In genomic region chr6:14018928-14019327, GRCm38 (mm10) we compare ENCODE assay signal across 19 mouse cellular contexts.
DNase-seq lines count a peak whose midpoint lies in the region; ATAC-seq lines count a peak whose summit lies in the region.
"Had no signal": no experiment of that assay in that cellular context is flagged by ENCODE, and none has a peak within 500 bp of the region (broad histone marks: within the 10 kb centered on the region; RNA-seq: fewer than 3 reads in every experiment).

No protein-coding gene starts in this region.

- no peak overlapping the region for H3K4me3 ChIP-seq in neural tube, embryonic 11.5 days (ENCODE audit: low read depth, low read length)
- H3K4me3 ChIP-seq in hindbrain, embryonic 12.5 days, result no peak overlapping the region
- no peak overlapping the region for H3K4me3 ChIP-seq in midbrain, embryonic 15.5 days
- H3K4me3 ChIP-seq: gastrocnemius, adult 2 months; limb, embryonic 13.5 days; stomach, embryonic 15.5 days had no signal

- H3K27me3 ChIP-seq in neural tube, embryonic 11.5 days (ENCODE audit: control insufficient read depth, insufficient read depth, low read length), result no peaks in the 10 kb centered on the region
- no peaks in the 10 kb centered on the region for H3K27me3 ChIP-seq in hindbrain, embryonic 12.5 days
- no peaks in the 10 kb centered on the region for H3K27me3 ChIP-seq in midbrain, embryonic 15.5 days (replicated peaks)
- H3K27me3 ChIP-seq: limb, embryonic 13.5 days; stomach, embryonic 15.5 days had no signal

- no peak for DNase-seq in neural tube, embryonic 11.5 days (ENCODE audit: low spot score)
- no peak for DNase-seq in neural tube, embryonic 10.5 days (ENCODE audit: extremely low spot score, low spot score)
- DNase-seq in cerebellum, postnatal 25 days, result no peak
- no peak for DNase-seq in thymus, adult 18-20 months
- no peak for DNase-seq in thymus, postnatal 10 days (ENCODE audit: low spot score in 2 of 2)
- DNase-seq: adrenal gland, postnatal 14 days; cerebellum, postnatal 36 days; gastrocnemius, adult 2 months; heart, postnatal 10 days; kidney, postnatal 36 days; lung, adult 18-20 months; retina, postnatal 1 day had no signal

- no peaks in the 10 kb centered on the region for H3K4me1 ChIP-seq in neural tube, embryonic 11.5 days (ENCODE audit: control insufficient read depth, insufficient read depth, low read length)
- H3K4me1 ChIP-seq in hindbrain, embryonic 12.5 days, result no peaks in the 10 kb centered on the region
- peaks cover 4% of the 10 kb centered on the region; the same call in 1 of the 2 replicates for H3K4me1 ChIP-seq in midbrain, embryonic 15.5 days
- H3K4me1 ChIP-seq: limb, embryonic 13.5 days; stomach, embryonic 15.5 days had no signal

- no peak overlapping the region for H3K4me2 ChIP-seq in neural tube, embryonic 11.5 days (ENCODE audit: low read depth)
- H3K4me2 ChIP-seq in hindbrain, embryonic 12.5 days (replicated peaks), result no peak overlapping the region
- H3K4me2 ChIP-seq in midbrain, embryonic 15.5 days, result no peak overlapping the region
- H3K4me2 ChIP-seq: limb, embryonic 13.5 days; stomach, embryonic 15.5 days had no signal

- H3K36me3 ChIP-seq in neural tube, embryonic 11.5 days (ENCODE audit: control insufficient read depth, insufficient read depth, low read length), result no peaks in the 10 kb centered on the region
- H3K36me3 ChIP-seq in hindbrain, embryonic 12.5 days, result no peaks in the 10 kb centered on the region
- H3K36me3 ChIP-seq in midbrain, embryonic 15.5 days (replicated peaks), result no peaks in the 10 kb centered on the region
- H3K36me3 ChIP-seq: limb, embryonic 13.5 days; stomach, embryonic 15.5 days had no signal

- no peak overlapping the region for H3K9ac ChIP-seq in neural tube, embryonic 11.5 days (ENCODE audit: low read length)
- no peak overlapping the region for H3K9ac ChIP-seq in hindbrain, embryonic 12.5 days
- no peak overlapping the region for H3K9ac ChIP-seq in midbrain, embryonic 15.5 days
- H3K9ac ChIP-seq: limb, embryonic 13.5 days; stomach, embryonic 15.5 days had no signal

- H3K27ac ChIP-seq in neural tube, embryonic 11.5 days (ENCODE audit: low read depth, low read length), result no peak overlapping the region
- H3K27ac ChIP-seq in hindbrain, embryonic 12.5 days, result no peak overlapping the region
- no peak overlapping the region for H3K27ac ChIP-seq in midbrain, embryonic 15.5 days
- H3K27ac ChIP-seq: gastrocnemius, adult 2 months; limb, embryonic 13.5 days; macrophage; stomach, embryonic 15.5 days had no signal

- no peaks in the 10 kb centered on the region for H3K9me3 ChIP-seq in neural tube, embryonic 11.5 days (ENCODE audit: control insufficient read depth, low read length)
- no peaks in the 10 kb centered on the region for H3K9me3 ChIP-seq in hindbrain, embryonic 12.5 days (replicated peaks)
- no peaks in the 10 kb centered on the region for H3K9me3 ChIP-seq in midbrain, embryonic 15.5 days
- H3K9me3 ChIP-seq: limb, embryonic 13.5 days; stomach, embryonic 15.5 days had no signal

- 77% methylated on average over 2 of the region's 2 CpGs for WGBS in neural tube, embryonic 11.5 days
- 72% methylated on average over 2 of the region's 2 CpGs for WGBS in hindbrain, embryonic 12.5 days
- 32% methylated on average over 2 of the region's 2 CpGs for WGBS in midbrain, embryonic 15.5 days

- ATAC-seq in neural tube, embryonic 11.5 days (ENCODE audit: insufficient read depth, low FRiP score, low TSS enrichment), result peak; percentile 68; the same call in 1 of the 2 replicates
- ATAC-seq in hindbrain, embryonic 12.5 days (ENCODE audit: low FRiP score), result peak; percentile 68
- ATAC-seq in midbrain, embryonic 15.5 days (replicated peaks), result peak; percentile 99
- ATAC-seq: CD4-positive, CD25-positive, alpha-beta regulatory T cell, adult 4 months; intestine, embryonic 16.5 days had no signal
